Mouse (Mus musculus): Measurements from ENCODE around the gene Spin1. TPM values are rescaled to one million over a fixed set of nuclear protein-coding genes. Genes with fewer than 3 reads are reported as not detected.
"Not testable (repeated sequence)": the region's sequence is repeated elsewhere in the genome, so short reads cannot be mapped to it uniquely, and the experiment has no call there.

The Spin1 gene
- polyA plus RNA-seq, 1 experiment from 2014 or later = 39.5 TPM

DNA sequence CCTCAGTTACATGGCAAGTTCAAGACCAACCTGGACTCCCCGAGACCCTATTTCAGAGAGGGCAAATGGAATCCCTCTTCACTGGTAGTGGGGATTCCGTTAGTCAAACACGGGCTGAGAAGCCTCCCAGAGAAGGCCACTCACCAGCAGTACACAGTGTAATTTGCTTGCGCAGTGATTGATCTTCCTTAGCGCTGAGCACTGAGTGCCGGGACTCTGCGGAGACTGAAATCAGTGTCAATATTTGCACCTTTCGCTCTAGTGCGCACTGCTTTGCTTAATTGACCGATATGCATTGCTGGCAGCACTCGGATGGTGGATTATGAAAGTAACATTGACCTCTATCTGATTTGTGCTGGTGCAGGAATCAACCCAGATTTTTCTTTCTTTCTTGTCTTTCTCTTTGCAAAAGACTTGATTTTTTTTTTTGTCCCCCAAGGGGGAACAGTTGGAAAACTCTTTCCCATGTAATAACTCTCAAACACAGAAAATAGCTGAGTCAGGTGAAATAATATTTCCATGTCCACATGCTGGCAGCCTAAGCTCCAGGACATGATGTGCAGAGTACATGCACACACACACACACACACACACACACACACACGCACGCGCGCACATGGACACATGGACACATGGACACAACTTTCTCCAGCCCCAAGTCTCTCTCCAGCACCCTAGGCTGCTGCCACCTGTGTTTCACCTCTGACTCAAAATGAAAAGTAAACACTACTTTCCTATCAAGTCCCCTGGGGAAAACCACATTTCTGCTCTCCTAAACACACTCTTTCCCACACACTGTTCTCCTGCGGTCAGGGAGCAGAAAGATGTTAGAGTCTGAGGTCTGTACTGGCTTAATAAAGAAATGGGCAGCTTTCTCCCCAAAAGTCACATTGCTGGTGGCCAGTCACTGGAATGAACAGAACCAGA, 27.5 kb upstream of the Spin1 start:
- no peaks in the 10 kb centered on the region for H3K4me1 ChIP-seq (replicated peaks; ENCODE audit: control insufficient read depth, insufficient read depth, low read length)
- no peaks in the 10 kb centered on the region for H3K9me3 ChIP-seq (ENCODE audit: control insufficient read depth, low read length)
- no peak for DNase-seq (ENCODE audit: low spot score)
- H3K9ac ChIP-seq (ENCODE audit: low read depth, low read length) = no peak overlapping the region
- no peak overlapping the region for H3K4me3 ChIP-seq (ENCODE audit: low read depth, low read length)
- H3K27ac ChIP-seq (ENCODE audit: low read depth, low read length) = no peak overlapping the region
- no peaks in the 10 kb centered on the region for H3K27me3 ChIP-seq (replicated peaks; ENCODE audit: control insufficient read depth, insufficient read depth, low read length)
- H3K36me3 ChIP-seq (ENCODE audit: control insufficient read depth, insufficient read depth, low read length) = no peaks in the 10 kb centered on the region
- no peak for ATAC-seq (replicated peaks; ENCODE audit: low FRiP score)
- no peak overlapping the region for H3K4me2 ChIP-seq
- WGBS = 81% methylated on average over 16 of the region's 16 CpGs

DNA sequence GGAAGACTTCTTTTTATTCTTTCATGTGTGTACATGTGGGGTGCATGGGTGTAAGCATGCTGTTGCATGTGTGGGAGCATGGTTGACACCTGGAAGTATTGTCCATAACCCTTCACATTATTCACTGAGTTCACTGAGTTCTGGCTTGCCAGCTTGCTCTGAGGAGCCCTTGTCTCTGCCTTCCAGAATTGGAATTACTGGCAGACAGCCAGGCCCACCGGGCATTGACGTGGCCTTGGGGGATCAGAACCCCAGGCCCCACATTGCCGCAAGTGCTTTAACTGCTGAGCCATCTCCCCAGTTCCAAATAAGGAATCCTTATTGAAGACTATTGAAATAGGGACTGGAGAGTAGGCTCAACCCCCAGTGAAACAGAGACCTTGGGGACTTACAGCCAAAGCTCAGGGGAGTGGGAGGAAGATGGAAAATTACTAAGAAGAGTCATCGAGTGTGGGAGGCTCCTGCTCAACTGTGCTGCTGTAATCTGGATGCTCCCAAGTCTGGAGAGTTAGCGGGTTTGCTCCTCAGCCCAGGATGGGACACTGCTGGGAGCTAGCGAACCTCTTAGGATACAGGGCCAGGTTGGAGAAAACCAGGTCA, 26.5 kb upstream of the Spin1 start:
- H3K4me3 ChIP-seq (ENCODE audit: low read depth, low read length) = no peak overlapping the region
- H3K36me3 ChIP-seq (ENCODE audit: control insufficient read depth, insufficient read depth, low read length) = no peaks in the 10 kb centered on the region
- no peak overlapping the region for H3K9ac ChIP-seq (ENCODE audit: low read depth, low read length)
- H3K27ac ChIP-seq (ENCODE audit: low read depth, low read length) = no peak overlapping the region
- no peaks in the 10 kb centered on the region for H3K27me3 ChIP-seq (replicated peaks; ENCODE audit: control insufficient read depth, insufficient read depth, low read length)
- H3K4me2 ChIP-seq = no peak overlapping the region
- WGBS = 81% methylated on average over 6 of the region's 6 CpGs
- ATAC-seq (replicated peaks; ENCODE audit: low FRiP score) = no peak
- no peak for DNase-seq (ENCODE audit: low spot score)
- H3K4me1 ChIP-seq (replicated peaks; ENCODE audit: control insufficient read depth, insufficient read depth, low read length) = no peaks in the 10 kb centered on the region
- H3K9me3 ChIP-seq (ENCODE audit: control insufficient read depth, low read length) = no peaks in the 10 kb centered on the region

DNA sequence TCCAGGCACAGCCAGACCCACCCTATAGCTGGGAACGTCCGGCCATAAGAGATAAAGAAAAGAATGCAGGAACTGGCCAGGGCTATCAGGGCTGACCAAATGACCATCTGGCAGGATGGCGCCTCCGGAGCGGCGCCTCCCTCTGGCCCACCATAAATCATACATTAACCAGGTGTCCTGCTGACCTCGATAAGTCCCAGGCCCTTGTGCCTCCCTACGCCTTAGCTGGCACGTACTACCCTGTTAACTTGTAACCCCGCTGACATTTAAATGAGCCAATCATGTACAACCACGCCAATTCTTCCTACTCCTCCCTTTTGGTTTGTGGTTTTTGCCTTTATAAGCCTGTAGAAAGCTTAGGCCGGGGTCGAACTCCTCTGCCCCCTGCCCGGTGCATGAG, 24.5 kb upstream of the Spin1 start:
- 89% methylated on average over 14 of the region's 14 CpGs for WGBS
- not testable (repeated sequence) for H3K9ac ChIP-seq (ENCODE audit: low read depth, low read length); ATAC-seq (replicated peaks; ENCODE audit: low FRiP score); DNase-seq (ENCODE audit: low spot score); H3K4me2 ChIP-seq; H3K4me3 ChIP-seq (ENCODE audit: low read depth, low read length); H3K36me3 ChIP-seq (ENCODE audit: control insufficient read depth, insufficient read depth, low read length); H3K27ac ChIP-seq (ENCODE audit: low read depth, low read length); H3K4me1 ChIP-seq (replicated peaks; ENCODE audit: control insufficient read depth, insufficient read depth, low read length); H3K27me3 ChIP-seq (replicated peaks; ENCODE audit: control insufficient read depth, insufficient read depth, low read length); H3K9me3 ChIP-seq (ENCODE audit: control insufficient read depth, low read length)

- ATAC-seq (replicated peaks; ENCODE audit: low FRiP score); H3K9me3 ChIP-seq (ENCODE audit: control insufficient read depth, low read length); H3K9ac ChIP-seq (ENCODE audit: low read depth, low read length); H3K27me3 ChIP-seq (replicated peaks; ENCODE audit: control insufficient read depth, insufficient read depth, low read length); H3K4me2 ChIP-seq; H3K4me3 ChIP-seq (ENCODE audit: low read depth, low read length); DNase-seq (ENCODE audit: low spot score); H3K27ac ChIP-seq (ENCODE audit: low read depth, low read length); H3K36me3 ChIP-seq (ENCODE audit: control insufficient read depth, insufficient read depth, low read length); H3K4me1 ChIP-seq (replicated peaks; ENCODE audit: control insufficient read depth, insufficient read depth, low read length): not testable (repeated sequence)
- WGBS = 81% methylated on average over 1 of the region's 1 CpGs
Observed at GRCm38 (mm10) chr13:51078586-51078985, 22.1 kb upstream of the Spin1 start.

GRCm38 (mm10) chr13:51080801-51081200, 19.9 kb upstream of the Spin1 start:
- ATAC-seq (replicated peaks; ENCODE audit: low FRiP score) = no peak
- DNase-seq (ENCODE audit: low spot score) = no peak
- Histone ChIP-seq H3K27me3 (replicated peaks; ENCODE audit: control insufficient read depth, insufficient read depth, low read length) (no peaks in the 10 kb centered on the region), H3K4me2 (no peak overlapping the region), H3K9ac (ENCODE audit: low read depth, low read length) (no peak overlapping the region), H3K36me3 (ENCODE audit: control insufficient read depth, insufficient read depth, low read length) (no peaks in the 10 kb centered on the region), H3K9me3 (ENCODE audit: control insufficient read depth, low read length) (no peaks in the 10 kb centered on the region), H3K27ac (ENCODE audit: low read depth, low read length) (no peak overlapping the region), H3K4me3 (ENCODE audit: low read depth, low read length) (no peak overlapping the region), H3K4me1 (replicated peaks; ENCODE audit: control insufficient read depth, insufficient read depth, low read length) (no peaks in the 10 kb centered on the region)
- WGBS = 56% methylated on average over 2 of the region's 2 CpGs

DNA sequence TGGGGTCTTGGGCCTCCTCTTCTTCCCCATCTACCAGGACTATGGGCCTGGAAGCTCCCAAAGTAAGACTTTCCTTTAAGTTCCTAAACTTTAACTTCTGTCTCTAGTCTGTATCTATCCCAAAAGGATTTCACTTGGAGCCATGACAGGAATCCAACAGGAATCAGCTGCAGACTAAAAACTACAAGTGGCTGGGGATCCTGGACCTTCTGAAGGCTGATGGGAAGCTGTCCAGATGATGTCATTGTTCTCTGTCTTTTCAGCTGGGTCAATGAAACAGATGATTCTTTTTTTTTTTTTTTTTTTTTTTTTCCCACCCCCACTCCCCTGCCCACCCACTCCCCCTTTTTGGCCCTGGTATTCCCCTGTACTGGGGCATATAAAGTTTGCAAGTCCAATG, 16.4 kb upstream of the Spin1 start:
- Histone ChIP-seq H3K4me2 (no peak overlapping the region), H3K27me3 (replicated peaks; ENCODE audit: control insufficient read depth, insufficient read depth, low read length) (no peaks in the 10 kb centered on the region), H3K27ac (ENCODE audit: low read depth, low read length) (no peak overlapping the region), H3K9me3 (ENCODE audit: control insufficient read depth, low read length) (no peaks in the 10 kb centered on the region), H3K36me3 (ENCODE audit: control insufficient read depth, insufficient read depth, low read length) (no peaks in the 10 kb centered on the region), H3K9ac (ENCODE audit: low read depth, low read length) (no peak overlapping the region), H3K4me1 (replicated peaks; ENCODE audit: control insufficient read depth, insufficient read depth, low read length) (no peaks in the 10 kb centered on the region), H3K4me3 (ENCODE audit: low read depth, low read length) (no peak overlapping the region)
- ATAC-seq (replicated peaks; ENCODE audit: low FRiP score) (no peak), DNase-seq (ENCODE audit: low spot score) (no peak)

DNA sequence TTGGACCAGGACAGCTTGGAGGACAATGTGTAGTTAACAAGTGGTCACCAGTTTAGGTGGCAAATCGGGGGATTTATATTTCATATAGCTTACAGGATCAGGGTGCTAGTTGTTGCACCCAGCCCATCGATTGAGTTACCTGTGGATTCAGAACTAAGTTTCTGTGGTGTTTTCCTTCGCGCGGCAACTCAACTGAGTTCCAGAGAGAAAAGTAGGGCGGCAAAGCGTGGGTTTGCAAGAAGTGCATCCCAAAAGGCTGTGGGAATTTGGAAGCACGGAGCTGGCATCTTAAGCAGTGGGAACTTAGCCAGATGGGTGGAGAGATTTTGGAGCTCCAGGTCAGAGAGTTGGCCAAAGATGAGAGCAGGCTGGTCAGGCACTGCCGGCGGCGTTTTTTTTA, 14.7 kb upstream of the Spin1 start:
- no peaks in the 10 kb centered on the region for H3K27me3 ChIP-seq (replicated peaks; ENCODE audit: control insufficient read depth, insufficient read depth, low read length)
- no peak overlapping the region for H3K4me2 ChIP-seq
- DNase-seq (ENCODE audit: low spot score) (no peak), ATAC-seq (replicated peaks; ENCODE audit: low FRiP score) (no peak)
- H3K27ac ChIP-seq (ENCODE audit: low read depth, low read length) = no peak overlapping the region
- no peak overlapping the region for H3K9ac ChIP-seq (ENCODE audit: low read depth, low read length)
- H3K4me1 ChIP-seq (replicated peaks; ENCODE audit: control insufficient read depth, insufficient read depth, low read length) = no peaks in the 10 kb centered on the region
- H3K36me3 ChIP-seq (ENCODE audit: control insufficient read depth, insufficient read depth, low read length) = no peaks in the 10 kb centered on the region
- H3K9me3 ChIP-seq (ENCODE audit: control insufficient read depth, low read length) = no peaks in the 10 kb centered on the region
- no peak overlapping the region for H3K4me3 ChIP-seq (ENCODE audit: low read depth, low read length)
- WGBS = 93% methylated on average over 11 of the region's 11 CpGs

GRCm38 (mm10) chr13:51087253-51087652, 13.4 kb upstream of the Spin1 start:
- no peak for DNase-seq (ENCODE audit: low spot score)

DNA sequence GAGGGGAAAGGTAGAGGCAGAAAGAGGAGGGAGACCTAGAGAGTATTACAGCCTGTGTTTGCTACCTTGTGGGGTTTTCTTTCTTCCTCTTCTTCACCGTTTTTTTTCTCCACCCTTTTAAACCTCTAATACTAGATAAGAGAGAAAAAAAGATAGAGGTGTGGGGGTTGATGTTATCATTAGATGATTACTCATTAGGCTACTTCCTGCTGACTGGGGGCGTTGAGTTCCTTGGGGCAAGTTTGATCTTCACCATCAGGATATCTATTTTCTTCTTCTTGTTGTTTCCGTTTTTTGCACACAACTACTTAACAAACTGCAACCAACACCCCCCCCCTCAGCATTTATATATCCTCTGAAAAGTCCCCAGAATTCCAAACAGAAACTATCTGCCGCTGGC, 12.5 kb upstream of the Spin1 start:
- no peaks in the 10 kb centered on the region for H3K27me3 ChIP-seq (replicated peaks; ENCODE audit: control insufficient read depth, insufficient read depth, low read length)
- no peak overlapping the region for H3K4me2 ChIP-seq
- no peaks in the 10 kb centered on the region for H3K4me1 ChIP-seq (replicated peaks; ENCODE audit: control insufficient read depth, insufficient read depth, low read length)
- no peaks in the 10 kb centered on the region for H3K36me3 ChIP-seq (ENCODE audit: control insufficient read depth, insufficient read depth, low read length)
- H3K27ac ChIP-seq (ENCODE audit: low read depth, low read length) = no peak overlapping the region
- no peak for DNase-seq (ENCODE audit: low spot score)
- no peak overlapping the region for H3K4me3 ChIP-seq (ENCODE audit: low read depth, low read length)
- WGBS = 56% methylated on average over 4 of the region's 4 CpGs
- ATAC-seq (replicated peaks; ENCODE audit: low FRiP score) = no peak
- no peaks in the 10 kb centered on the region for H3K9me3 ChIP-seq (ENCODE audit: control insufficient read depth, low read length)
- no peak overlapping the region for H3K9ac ChIP-seq (ENCODE audit: low read depth, low read length)

More at GRCm38 (mm10) chr13:51087253-51087652, 13.4 kb upstream of the Spin1 start:
- Histone ChIP-seq H3K4me2 (no peak overlapping the region), H3K36me3 (ENCODE audit: control insufficient read depth, insufficient read depth, low read length) (no peaks in the 10 kb centered on the region), H3K27ac (ENCODE audit: low read depth, low read length) (no peak overlapping the region), H3K4me1 (replicated peaks; ENCODE audit: control insufficient read depth, insufficient read depth, low read length) (no peaks in the 10 kb centered on the region), H3K27me3 (replicated peaks; ENCODE audit: control insufficient read depth, insufficient read depth, low read length) (no peaks in the 10 kb centered on the region), H3K9ac (ENCODE audit: low read depth, low read length) (no peak overlapping the region), H3K9me3 (ENCODE audit: control insufficient read depth, low read length) (no peaks in the 10 kb centered on the region), H3K4me3 (ENCODE audit: low read depth, low read length) (no peak overlapping the region)
- 86% methylated on average over 4 of the region's 4 CpGs for WGBS
- ATAC-seq (replicated peaks; ENCODE audit: low FRiP score) = no peak

All from liver, embryonic 11.5 days (tissue).